Mouse (Mus musculus) lung, embryonic 15.5 days (tissue): ENCODE results near the gene Tex21. TPM values are rescaled to one million over a fixed set of nuclear protein-coding genes. Genes with fewer than 3 reads are reported as not detected.
A peak's percentile ranks its signal among the peaks of the same experiment; 100 is the strongest.
"Not testable (repeated sequence)": the region's sequence is repeated elsewhere in the genome, so short reads cannot be mapped to it uniquely, and the experiment has no call there.

Experiments
- ATAC-seq: fragments of 200-750 bp; cut with Nextera tagmentation; 2 replicates; pipeline ENCODE4 v1.8.0; 2017; ENCODE audit warnings: moderate number of reproducible peaks, borderline replicate concordance; ENCODE audit not compliant: low FRiP score, low TSS enrichment; ENCODE audit errors: extremely low read depth
- H3K27ac ChIP-seq: fragments of 300-500 bp; sonication (generic); 2 replicates; pipeline ENCODE4 v1.5.1; 2015; ENCODE audit warnings: moderate library complexity, mild to moderate bottlenecking, inconsistent platforms
- H3K27me3 ChIP-seq: fragments of 300-500 bp; sonication (generic); 2 replicates; pipeline ENCODE4 v1.6.1; 2015; ENCODE audit warnings: inconsistent platforms
- H3K36me3 ChIP-seq: fragments of 300-500 bp; sonication (generic); 2 replicates; pipeline ENCODE4 v1.6.1; 2015; ENCODE audit warnings: inconsistent platforms
- H3K4me1 ChIP-seq: fragments of 300-500 bp; sonication (generic); 2 replicates; pipeline ENCODE4 v1.6.1; 2015; ENCODE audit warnings: inconsistent platforms
- H3K4me2 ChIP-seq: fragments of 300-500 bp; sonication (generic); 2 replicates; pipeline ENCODE4 v1.6.1; 2015; ENCODE audit warnings: inconsistent platforms, mild to moderate bottlenecking, moderate library complexity
- H3K4me3 ChIP-seq: fragments of 300-500 bp; sonication (generic); 2 replicates; pipeline ENCODE4 v1.5.1; 2015; ENCODE audit warnings: mild to moderate bottlenecking, inconsistent platforms
- H3K9ac ChIP-seq: fragments of 300-500 bp; sonication (generic); 2 replicates; pipeline ENCODE4 v1.6.1; 2015; ENCODE audit warnings: inconsistent platforms
- H3K9me3 ChIP-seq: fragments of 300-500 bp; sonication (generic); 2 replicates; pipeline ENCODE4 v1.6.1; 2016; ENCODE audit warnings: inconsistent platforms
- WGBS: fragments of 180-500 bp; shearing (Covaris S2); methylation state at CpG from one replicate; pipeline ENCODE4 v1.1.7; 2015; 5-methylcytosine and 5-hydroxymethylcytosine counted together
- polyA plus RNA-seq: library from polyadenylated mRNA; unstranded; fragments of >200 nt; fragmentation: Nextera tagmentation; extraction: Ambion mirVana; gene quantifications from 2 replicates; pipeline ENCODE4 v1.2.1, GENCODE M21; 2015

Gene Tex21
- polyA plus RNA-seq, 1 experiment from 2014 or later, result not detected

DNA sequence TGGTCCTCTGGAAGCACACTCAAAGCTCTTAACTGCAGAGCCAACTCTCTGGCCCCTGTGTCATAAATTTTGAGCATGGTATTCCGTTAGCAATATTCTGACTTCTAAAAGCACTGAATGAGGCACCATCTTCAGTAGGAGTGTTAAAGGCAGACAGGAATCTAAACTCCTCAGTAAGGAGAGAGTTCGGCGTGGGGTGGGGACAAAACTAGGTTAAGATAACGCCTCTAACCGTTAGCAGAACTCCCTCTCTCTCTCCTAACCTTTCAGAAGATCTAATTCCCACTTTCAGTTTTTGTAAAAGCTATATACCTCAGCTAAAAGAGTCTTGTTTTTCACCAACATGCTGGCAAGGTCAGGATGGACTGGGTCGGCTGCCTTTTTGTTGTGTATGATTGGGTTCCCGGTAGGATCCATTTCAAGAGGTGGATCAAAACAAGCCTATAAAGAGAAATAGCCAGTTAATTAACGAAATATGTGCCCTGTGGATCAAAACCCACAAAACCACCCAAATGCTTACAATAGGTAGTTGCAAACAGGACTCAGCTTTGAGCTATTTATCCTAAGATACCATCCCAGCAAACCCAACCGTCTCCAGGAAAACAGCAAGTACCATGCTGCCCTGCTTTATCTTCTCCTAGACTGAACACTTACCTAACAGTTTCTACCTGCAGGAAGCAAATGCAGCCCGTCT, 7.3 kb downstream of the Tex21 start:
- WGBS, result 67% methylated on average over 10 of the region's 10 CpGs
- H3K27ac ChIP-seq, result no peak overlapping the region
- no peak for ATAC-seq
- no peak overlapping the region for H3K4me3 ChIP-seq
- no peak overlapping the region for H3K9ac ChIP-seq
- H3K36me3 ChIP-seq, result no peaks in the 10 kb centered on the region
- no peaks in the 10 kb centered on the region for H3K4me1 ChIP-seq
- H3K27me3 ChIP-seq, result no peaks in the 10 kb centered on the region
- H3K4me2 ChIP-seq, result no peak overlapping the region
- no peaks in the 10 kb centered on the region for H3K9me3 ChIP-seq

DNA sequence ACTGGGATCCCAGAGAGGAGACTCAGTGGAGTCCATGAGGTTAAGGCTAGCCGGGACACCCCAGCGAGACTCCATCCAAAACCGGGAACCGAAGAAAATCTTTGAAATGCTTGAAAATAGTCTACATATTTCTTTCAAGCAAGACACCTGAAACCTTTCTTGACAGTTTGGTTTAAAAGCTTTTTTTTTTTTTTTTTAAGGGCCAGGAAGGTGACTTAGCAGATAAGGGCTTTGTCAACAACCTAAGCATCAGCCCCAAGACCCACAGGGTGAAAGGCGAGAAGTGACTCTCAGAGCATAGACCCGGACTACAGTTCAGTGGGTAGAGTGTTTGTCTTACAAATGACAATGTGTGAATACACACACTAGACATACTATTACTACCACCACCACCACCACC, 11.3 kb downstream of the Tex21 start:
- 58% methylated on average over 6 of the region's 6 CpGs for WGBS
- no peaks in the 10 kb centered on the region for H3K4me1 ChIP-seq

DNA sequence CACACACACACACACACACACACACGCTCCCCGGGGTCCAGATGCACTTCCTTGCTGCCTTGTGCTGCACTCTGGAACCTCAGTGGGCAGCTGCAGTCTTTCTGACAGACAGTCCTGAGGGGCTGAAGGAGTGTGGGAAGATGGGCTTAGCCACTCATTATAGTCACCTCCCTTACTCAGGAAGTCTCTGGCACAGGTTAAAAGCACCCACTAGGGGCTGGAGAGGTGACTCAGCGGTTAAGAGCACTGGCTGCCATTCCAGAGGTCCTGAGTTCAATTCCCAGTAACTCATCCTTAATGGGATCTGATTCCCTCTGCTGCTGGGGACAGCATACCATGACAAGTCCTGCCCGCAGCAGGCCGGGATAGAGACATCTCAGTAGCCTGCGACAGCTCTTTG, 15.9 kb downstream of the Tex21 start:
- no peak overlapping the region for H3K4me3 ChIP-seq
- H3K27ac ChIP-seq, result no peak overlapping the region
- no peak for ATAC-seq
- no peaks in the 10 kb centered on the region for H3K36me3 ChIP-seq
- no peaks in the 10 kb centered on the region for H3K9me3 ChIP-seq
- H3K27me3 ChIP-seq, result no peaks in the 10 kb centered on the region
- no peak overlapping the region for H3K9ac ChIP-seq
- WGBS, result 61% methylated on average over 6 of the region's 6 CpGs
- H3K4me1 ChIP-seq, result no peaks in the 10 kb centered on the region
- no peak overlapping the region for H3K4me2 ChIP-seq

More for the DNA sequence above, 11.3 kb downstream of the Tex21 start:
- no peak overlapping the region for H3K27ac ChIP-seq
- H3K4me2 ChIP-seq, result no peak overlapping the region
- H3K9me3 ChIP-seq, result no peaks in the 10 kb centered on the region
- H3K4me3 ChIP-seq, result no peak overlapping the region
- H3K9ac ChIP-seq, result no peak overlapping the region
- no peak for ATAC-seq
- H3K27me3 ChIP-seq, result no peaks in the 10 kb centered on the region
- H3K36me3 ChIP-seq, result no peaks in the 10 kb centered on the region

DNA sequence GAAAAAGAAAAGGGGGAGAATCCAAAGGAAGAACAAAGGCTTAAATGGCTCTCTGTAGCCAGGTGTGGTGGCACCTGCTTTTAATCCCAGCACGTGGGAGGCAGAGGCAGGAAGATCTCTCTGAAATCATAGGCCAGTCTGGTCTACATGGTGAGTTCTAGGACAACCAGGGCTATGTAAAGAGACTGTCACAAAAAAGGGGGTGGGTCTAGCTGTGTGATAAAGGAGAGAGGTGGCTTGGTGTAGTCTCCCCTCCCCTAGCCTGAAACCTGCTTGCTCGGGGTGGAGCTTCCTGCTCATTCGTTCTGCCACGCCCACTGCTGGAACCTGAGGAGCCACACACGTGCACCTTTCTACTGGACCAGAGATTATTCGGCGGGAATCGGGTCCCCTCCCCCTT, 24.4 kb downstream of the Tex21 start:
- H3K4me2 ChIP-seq, H3K27ac ChIP-seq, H3K9me3 ChIP-seq, ATAC-seq, H3K4me3 ChIP-seq, H3K4me1 ChIP-seq, H3K27me3 ChIP-seq, H3K36me3 ChIP-seq, H3K9ac ChIP-seq: not testable (repeated sequence)
- WGBS, result 48% methylated on average over 4 of the region's 8 CpGs

DNA sequence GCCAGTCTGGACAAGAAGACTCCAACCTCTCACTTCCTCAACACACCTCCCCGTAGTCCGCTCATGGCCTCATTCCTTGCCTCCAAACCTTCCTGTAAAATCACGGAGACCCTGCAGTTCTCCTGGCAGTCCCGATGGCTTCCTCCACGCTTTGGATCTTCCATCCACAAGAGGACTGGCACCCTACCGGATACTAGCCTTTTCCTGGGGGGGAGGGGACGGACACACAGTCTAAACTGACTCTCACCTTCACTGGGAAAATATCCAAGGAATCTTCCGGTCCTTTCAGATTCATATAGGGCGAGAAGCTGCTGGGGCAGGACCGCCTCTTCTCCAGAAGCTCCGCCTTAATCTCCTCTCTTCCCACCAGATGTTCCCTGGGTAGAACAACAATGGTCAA, 29.8 kb downstream of the Tex21 start:
- no peaks in the 10 kb centered on the region for H3K9me3 ChIP-seq
- H3K4me3 ChIP-seq, result no peak overlapping the region
- no peaks in the 10 kb centered on the region for H3K36me3 ChIP-seq
- no peaks in the 10 kb centered on the region for H3K4me1 ChIP-seq
- no peaks in the 10 kb centered on the region for H3K27me3 ChIP-seq
- no peak overlapping the region for H3K27ac ChIP-seq
- no peak overlapping the region for H3K9ac ChIP-seq
- peak overlapping the region; percentile 14; the same call in 1 of the 2 replicates for H3K4me2 ChIP-seq
- WGBS, result 58% methylated on average over 11 of the region's 11 CpGs
- 0 out of 2 replicates have a peak, but pooled peaks have one; percentile 31 for ATAC-seq

DNA sequence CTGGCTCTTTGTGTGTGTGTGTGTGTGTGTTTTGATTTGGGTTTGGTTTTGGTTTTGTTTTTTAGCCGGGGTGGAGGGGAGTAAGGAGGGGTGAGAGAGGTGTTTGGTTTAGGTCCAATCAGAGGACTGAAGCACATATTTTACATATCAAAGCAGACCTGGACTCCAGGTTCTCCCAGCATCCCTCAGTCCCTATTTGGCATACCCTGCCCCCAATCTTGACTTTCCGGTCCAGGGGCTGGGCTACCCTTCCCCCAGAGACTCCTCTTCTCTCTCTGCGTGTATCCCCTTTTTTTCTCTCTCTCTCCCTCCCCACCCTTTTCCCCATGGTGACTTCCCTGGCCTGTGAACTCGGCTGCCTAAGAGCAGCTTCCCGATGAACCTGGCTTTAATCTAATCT, 31.4 kb downstream of the Tex21 start:
- 26% methylated on average over 5 of the region's 5 CpGs for WGBS
- no peak for ATAC-seq
- Histone ChIP-seq H3K9ac (no peak overlapping the region), H3K36me3 (no peaks in the 10 kb centered on the region), H3K27me3 (no peaks in the 10 kb centered on the region), H3K4me2 (no peak overlapping the region), H3K4me1 (no peaks in the 10 kb centered on the region), H3K9me3 (no peaks in the 10 kb centered on the region), H3K4me3 (no peak overlapping the region), H3K27ac (no peak overlapping the region)

DNA sequence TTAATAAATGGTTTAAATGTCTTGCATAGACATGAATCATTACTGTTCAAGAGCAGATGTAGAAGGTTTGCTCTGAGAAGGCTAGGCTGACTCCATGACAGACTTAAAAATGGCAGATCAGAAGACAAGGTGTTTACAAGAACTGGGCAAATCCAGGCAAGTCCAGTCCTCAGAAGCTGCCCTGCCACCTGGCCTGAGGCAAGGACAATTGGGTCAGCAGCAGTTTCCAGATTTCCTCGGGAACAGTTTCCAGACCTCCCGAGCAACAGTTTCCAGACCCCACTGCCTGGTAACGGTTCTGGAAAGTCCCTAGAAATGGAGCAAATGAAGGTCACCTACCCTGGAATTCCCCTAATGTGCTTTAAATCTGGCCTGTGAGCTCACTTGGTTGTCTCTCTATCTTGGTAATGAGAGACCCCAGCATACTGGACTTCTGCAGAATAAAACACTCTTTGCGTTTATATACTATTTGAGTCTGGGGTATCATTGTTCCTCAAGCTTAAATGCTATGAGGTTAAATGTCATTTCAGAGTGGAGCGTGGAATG, 37.0 kb downstream of the Tex21 start:
- Histone ChIP-seq H3K4me3 (no peak overlapping the region), H3K4me2 (no peak overlapping the region), H3K4me1 (no peaks in the 10 kb centered on the region), H3K9ac (no peak overlapping the region), H3K27ac (no peak overlapping the region), H3K36me3 (no peaks in the 10 kb centered on the region), H3K27me3 (no peaks in the 10 kb centered on the region), H3K9me3 (no peaks in the 10 kb centered on the region)
- WGBS, result 83% methylated on average over 5 of the region's 5 CpGs
- ATAC-seq, result no peak

DNA sequence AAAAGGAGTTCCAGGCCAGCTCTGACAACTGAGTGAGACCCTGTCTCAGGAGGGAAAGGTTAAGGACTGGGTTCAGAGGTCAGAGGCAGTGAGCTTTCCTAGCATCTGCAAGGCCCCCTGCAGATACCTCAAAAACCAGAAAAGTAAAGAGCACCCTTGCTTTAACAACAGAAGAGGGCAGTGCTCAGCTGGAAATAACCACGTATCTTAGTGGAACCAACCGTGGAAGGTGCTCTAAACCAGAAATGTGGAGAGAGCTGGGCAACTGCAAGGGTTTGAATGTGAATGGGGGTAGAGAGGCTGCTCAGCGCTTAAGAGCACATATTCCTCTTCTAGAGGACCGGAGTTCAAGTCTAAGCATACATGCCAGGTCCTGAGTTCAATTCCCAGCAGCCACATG, 46.2 kb downstream of the Tex21 start:
- Histone ChIP-seq H3K9ac (no peak overlapping the region), H3K36me3 (no peaks in the 10 kb centered on the region), H3K27me3 (no peaks in the 10 kb centered on the region), H3K4me3 (no peak overlapping the region), H3K4me2 (no peak overlapping the region), H3K4me1 (peaks cover 10% of the 10 kb centered on the region), H3K27ac (no peak overlapping the region), H3K9me3 (no peaks in the 10 kb centered on the region)
- ATAC-seq, result no peak
- 71% methylated on average over 4 of the region's 4 CpGs for WGBS

DNA sequence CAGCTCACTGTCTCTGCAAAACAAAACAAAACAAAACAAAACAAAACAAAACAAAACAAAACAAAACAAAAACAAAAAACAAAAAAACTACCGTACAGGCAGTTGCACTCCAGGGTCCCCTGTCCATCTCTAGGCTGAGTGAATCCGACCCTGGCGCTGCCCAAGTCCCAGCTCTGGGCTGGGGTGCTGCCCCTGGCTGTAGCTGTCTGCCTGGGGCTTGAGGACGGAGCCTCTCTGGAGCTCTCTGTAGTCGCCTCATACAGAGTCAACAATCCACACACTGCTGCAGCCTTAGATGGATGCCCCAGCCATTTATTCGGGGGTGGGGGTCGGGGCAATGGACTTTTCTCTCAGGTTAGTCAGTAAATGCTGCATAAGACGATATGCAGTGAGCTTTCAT, 49.5 kb downstream of the Tex21 start:
- Histone ChIP-seq H3K4me3 (peak overlapping the region; percentile 33; the same call in 1 of the 2 replicates), H3K27me3 (no peaks in the 10 kb centered on the region), H3K4me1 (peaks cover 10% of the 10 kb centered on the region), H3K9ac (no peak overlapping the region; the same call in 1 of the 2 replicates), H3K4me2 (peak overlapping the region; percentile 83), H3K27ac (no peak overlapping the region), H3K9me3 (no peaks in the 10 kb centered on the region), H3K36me3 (no peaks in the 10 kb centered on the region)
- WGBS, result 41% methylated on average over 8 of the region's 8 CpGs
- ATAC-seq, result no peak

DNA sequence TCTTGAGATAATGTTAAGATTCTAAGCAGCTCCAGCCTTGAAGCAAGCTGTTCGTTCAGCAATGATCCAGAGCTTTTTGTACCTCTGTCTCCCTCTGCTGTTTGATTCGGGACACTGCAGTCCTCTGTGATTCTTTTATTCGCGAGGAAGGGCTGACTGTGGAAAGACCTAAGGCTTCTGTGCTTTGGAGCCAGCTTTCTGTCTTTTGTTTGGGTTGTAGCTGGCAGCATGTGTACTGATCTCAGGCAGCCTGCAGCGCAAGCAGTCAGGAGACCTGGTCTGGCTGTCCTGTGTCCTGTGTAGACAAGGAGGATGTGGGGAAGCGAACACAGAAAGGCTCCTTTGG, 49.9 kb downstream of the Tex21 start:
- no peaks in the 10 kb centered on the region for H3K9me3 ChIP-seq
- peak; percentile 62; the same call in 1 of the 2 replicates for ATAC-seq
- H3K9ac ChIP-seq, result peak overlapping the region; percentile 36; the same call in 1 of the 2 replicates
- no peak overlapping the region for H3K27ac ChIP-seq
- WGBS, result 11% methylated on average over 6 of the region's 6 CpGs
- no peaks in the 10 kb centered on the region for H3K36me3 ChIP-seq
- H3K27me3 ChIP-seq, result no peaks in the 10 kb centered on the region
- peak overlapping the region; percentile 83 for H3K4me2 ChIP-seq
- H3K4me3 ChIP-seq, result peak overlapping the region; percentile 33
- H3K4me1 ChIP-seq, result peaks cover 10% of the 10 kb centered on the region

DNA sequence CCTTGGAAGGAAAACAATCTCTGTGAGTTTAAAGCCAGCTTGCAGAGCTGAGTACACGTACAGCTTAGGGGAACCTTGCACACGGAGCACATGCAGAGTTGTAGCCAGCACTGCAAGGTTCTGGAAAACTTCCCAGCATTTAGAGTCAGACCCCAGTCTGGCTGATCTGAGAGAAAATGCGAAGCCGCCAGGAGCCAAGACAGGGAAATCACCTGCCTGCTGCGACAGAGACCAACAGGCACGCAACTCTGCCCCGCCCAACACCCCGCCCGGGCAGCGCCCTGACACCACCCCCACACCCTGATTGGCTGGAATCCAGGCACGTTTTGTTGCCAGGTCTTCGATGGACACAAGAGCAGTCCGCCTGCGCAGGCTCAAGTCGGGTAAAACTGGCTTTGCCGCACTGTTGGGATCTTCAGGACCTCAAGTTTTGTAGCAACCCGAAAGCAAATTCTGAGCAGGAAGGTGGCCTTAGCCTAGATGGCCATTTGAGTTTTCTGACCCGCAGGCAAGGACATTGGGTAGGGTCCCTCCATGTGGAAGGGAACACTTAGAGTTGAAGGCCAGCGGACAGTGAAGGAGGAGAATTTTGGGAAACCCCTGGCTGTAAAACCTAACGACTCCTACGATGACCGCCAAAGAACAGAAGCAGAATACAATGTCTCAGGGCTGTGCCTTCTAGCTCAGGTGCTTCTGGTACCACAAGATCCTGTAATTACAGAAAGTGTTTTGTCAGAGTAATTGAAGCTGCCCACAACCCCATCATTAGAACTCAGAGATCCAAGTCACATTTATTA, 50.4 kb downstream of the Tex21 start:
- peak; percentile 85 for ATAC-seq
- peak overlapping the region; percentile 83 for H3K4me2 ChIP-seq
- H3K27ac ChIP-seq, result peak overlapping the region; percentile 74
- H3K27me3 ChIP-seq, result no peaks in the 10 kb centered on the region
- peaks cover 10% of the 10 kb centered on the region for H3K4me1 ChIP-seq
- H3K9me3 ChIP-seq, result no peaks in the 10 kb centered on the region
- no peaks in the 10 kb centered on the region for H3K36me3 ChIP-seq
- H3K4me3 ChIP-seq, result peak overlapping the region; percentile 33
- under 1% methylated on average over 22 of the region's 22 CpGs for WGBS
- H3K9ac ChIP-seq, result peak overlapping the region; percentile 36

DNA sequence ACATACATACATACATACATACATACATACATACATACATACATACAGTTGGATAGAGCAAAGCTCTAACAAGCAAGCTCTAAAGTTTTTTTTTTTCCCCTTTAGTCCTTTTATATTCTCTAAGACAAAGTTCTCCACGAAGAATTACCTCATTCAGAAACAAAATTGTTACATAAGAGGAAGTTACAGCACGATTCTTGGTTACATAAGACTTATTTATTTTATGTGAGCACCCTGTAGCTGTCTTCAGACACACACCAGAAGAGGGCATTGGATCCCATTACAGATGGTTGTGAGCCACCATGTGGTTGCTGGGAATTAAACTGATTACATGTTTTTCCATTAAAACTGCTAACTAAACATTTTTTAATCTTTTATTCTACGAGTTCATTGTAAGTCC, 52.0 kb downstream of the Tex21 start:
- no peaks in the 10 kb centered on the region for H3K9me3 ChIP-seq
- no peak for ATAC-seq
- WGBS, result 29% methylated on average over 3 of the region's 3 CpGs

More for the DNA sequence above, 52.0 kb downstream of the Tex21 start:
- H3K27me3 ChIP-seq, result no peaks in the 10 kb centered on the region
- H3K4me1 ChIP-seq, result peaks cover 10% of the 10 kb centered on the region
- no peak overlapping the region for H3K9ac ChIP-seq
- H3K4me2 ChIP-seq, result no peak overlapping the region
- H3K36me3 ChIP-seq, result no peaks in the 10 kb centered on the region
- no peak overlapping the region for H3K4me3 ChIP-seq
- no peak overlapping the region for H3K27ac ChIP-seq
